Mouse (Mus musculus): ENCODE measurements at regions not wholly inside any gene's neighbourhood (a gene's known extent, or its start where the extent isn't known, plus 50 kb on each side); places are given as distances from the start of the nearest gene placed in this dataset.
A peak's percentile ranks its signal among the peaks of the same experiment; 100 is the strongest.

DNA sequence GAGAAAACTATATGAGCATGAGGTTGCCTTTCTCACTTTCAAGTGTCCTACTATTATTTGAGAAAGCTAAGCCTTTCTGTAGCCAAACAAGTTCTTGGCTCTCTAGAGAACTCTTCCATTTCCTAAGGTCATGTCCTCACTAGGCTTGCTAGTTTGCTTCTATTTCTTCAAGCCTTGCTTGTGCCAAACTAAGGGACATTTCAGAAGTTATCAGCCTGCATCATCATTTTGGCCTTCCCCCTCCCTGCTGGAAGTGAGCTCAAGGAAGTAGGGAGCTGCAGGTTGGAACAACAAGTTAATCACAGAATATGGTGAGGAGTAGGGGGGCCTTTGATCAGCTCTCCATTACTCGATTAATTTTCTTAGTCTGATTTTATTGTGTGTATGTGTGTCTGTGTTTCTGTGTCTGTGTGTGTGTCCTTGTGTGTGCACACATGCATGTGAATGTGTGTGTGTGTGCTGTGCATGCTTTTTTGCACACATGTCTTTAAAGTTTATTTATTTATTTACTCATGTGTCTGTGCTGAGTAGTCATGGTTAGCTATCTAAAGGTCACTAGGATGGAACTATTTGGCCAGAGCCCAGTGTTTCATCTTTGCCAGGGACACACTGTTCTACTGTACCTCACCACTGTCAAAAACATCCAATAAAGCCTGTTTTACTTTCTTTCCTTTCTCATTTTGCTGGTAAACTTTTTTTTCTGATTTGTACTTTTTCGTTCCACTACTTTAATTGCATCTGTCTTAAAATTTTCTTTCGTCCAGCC, 371.4 kb upstream of the Eda2r start:
- DNase-seq (ENCODE audit: low spot score in 2 of 2) = peak in 1 of 2 experiments; percentile 19

DNA sequence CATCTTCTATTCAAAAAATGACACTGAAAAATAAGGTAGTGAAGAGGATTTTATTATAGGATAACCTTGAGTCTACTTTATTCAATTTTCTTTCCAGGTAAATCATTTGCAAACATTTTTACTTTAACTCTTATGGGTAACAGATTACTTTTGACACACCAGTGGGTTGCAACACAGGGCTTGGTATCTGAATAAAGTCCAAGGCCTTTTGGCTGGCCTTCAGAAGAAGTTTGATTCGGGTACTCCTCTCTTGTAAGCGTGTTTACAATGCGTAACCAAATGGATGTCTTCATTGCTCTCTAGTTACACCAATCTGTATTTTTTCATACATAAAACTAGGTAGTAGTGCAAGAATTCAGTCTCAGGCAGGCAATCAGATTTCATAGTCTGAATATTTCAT, 367.3 kb upstream of the Eda2r start:
- no peak for DNase-seq (ENCODE audit: low spot score in 2 of 2)

DNA sequence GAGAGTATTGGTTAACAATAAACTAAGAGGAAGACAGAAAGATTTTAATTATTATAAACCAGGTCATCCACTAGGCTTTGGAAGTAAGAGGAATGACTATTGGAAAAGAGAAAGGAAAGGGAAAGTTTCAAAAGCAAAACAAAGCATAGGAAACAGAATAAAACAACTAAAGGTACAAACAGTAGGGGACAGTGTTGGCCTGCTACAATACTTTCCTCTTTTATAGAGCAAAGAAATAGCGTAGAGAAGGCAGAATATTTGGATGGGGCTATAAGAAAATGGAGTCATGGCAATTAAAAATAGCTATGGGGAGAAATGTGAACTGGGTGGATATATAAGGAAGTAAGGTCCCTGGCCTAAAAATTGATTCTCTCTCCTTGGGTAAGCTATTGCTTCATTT, 347.5 kb upstream of the Eda2r start:
- no peak for DNase-seq (ENCODE audit: low spot score in 2 of 2)

DNA sequence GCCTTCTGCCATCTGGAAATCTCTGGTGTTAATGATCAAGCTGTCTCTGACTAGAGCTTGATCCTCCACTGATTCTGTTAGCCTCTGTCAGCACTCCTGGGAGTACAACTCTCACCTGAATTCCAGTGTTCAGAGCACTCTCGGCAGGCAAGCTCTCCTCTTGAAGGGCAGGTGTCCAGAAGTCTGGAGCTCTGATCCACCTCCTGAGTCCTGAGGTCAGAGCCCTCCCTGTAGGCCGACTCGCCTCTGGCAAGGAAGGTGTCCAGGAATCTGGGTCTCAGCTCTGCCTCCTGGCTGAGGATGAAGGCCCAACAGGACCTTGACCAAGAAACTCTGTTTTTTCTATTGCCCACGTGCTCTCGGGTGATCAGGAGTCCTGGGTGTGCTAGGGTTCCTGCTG, 330.8 kb upstream of the Eda2r start:
- DNase-seq (ENCODE audit: low spot score in 2 of 2) = no peak

DNA sequence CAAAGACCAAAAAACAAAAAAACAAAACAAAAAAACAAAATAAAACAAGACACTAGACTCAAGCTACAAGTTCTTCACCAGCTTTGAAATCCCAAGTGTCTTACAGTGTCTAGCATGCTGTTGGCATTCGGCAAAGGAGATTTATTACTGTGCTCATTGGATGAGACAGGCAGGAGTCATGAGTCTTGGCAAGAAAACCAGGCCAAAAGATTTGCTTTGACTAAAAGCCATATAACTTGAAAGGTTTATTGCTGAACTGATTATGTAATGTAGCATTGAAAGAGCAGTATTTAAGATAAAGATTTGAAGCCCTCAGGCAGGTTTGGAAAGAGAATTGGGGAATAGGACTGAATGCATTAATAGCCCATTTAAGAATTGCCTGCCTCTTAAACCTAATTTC, 281.7 kb upstream of the Eda2r start:
- no peak for DNase-seq (ENCODE audit: low spot score in 2 of 2)

DNA sequence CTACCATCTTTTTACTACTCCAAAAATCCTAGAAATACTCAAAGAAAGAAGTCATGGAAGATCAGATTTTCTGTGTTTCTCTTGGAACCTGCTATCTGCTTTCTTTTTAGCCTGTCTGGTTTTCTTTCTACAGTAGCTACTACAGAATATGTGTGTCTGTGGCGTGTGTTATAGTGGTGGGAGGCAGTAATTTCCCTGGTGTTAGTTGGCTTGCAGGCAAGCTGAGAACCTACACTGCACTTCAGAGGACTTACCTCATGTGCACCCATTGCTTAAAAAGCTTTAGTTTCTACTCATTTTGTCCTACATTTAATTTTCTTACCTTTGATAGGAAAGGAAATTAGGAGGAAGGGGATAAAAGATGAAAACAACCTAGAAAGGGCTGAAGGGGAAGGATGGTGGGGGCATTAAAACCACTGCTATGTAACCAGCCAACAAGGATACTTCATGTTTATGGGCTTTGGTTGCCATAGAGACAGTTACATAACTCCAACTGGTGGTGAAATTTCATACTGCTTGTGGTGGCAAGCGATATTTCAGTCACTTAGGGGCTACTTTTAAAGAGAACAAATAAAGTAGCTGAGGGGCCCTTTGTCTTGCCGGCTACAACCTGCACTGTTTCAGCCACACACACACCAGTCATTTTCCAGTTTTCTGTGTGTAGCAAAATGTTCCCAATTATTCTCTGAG, 274.7 kb upstream of the Eda2r start:
- no peak for DNase-seq (ENCODE audit: low spot score in 2 of 2)
